Mouse (Mus musculus) CH12.LX (cell line): ENCODE results near the gene Klhdc2. TPM values are rescaled to one million over a fixed set of nuclear protein-coding genes. Genes with fewer than 3 reads are reported as not detected.

ENCODE experiments used
- DNase-seq: peaks from one replicate; pipeline ENCODE4 v3.0.0-alpha.2; 2013; ENCODE audit errors: extremely low read depth
- H3K27ac ChIP-seq: 2 replicates; pipeline ENCODE4 v1.5.1; 2012; ENCODE audit warnings: low read depth, mild to moderate bottlenecking, control low read depth, moderate library complexity; ENCODE audit not compliant: insufficient read depth
- H3K27me3 ChIP-seq: replicated peaks from 2 replicates; pipeline ENCODE3; 2012; ENCODE audit warnings: inconsistent platforms
- H3K36me3 ChIP-seq, 2 experiments: replicated peaks in 1 of 2; 2 replicates each; pipeline versions ENCODE3 to v1.6.1; 2012; ENCODE audit warnings: inconsistent platforms in 1 of 2, low read length in 1 of 2, mild to moderate bottlenecking in 1 of 2, mixed read lengths in 1 of 2, moderate library complexity in 1 of 2; ENCODE audit not compliant: control insufficient read depth in 1 of 2, insufficient read depth in 1 of 2
- H3K4me1 ChIP-seq, 2 experiments: 2 replicates each; pipeline ENCODE4 v1.6.1; 2012; ENCODE audit warnings: inconsistent platforms in 1 of 2, moderate library complexity in 1 of 2; ENCODE audit not compliant: insufficient read depth in 2 of 2, control insufficient read depth in 1 of 2
- H3K4me2 ChIP-seq: 2 replicates; pipeline ENCODE4 v1.6.1; 2012; ENCODE audit warnings: low read depth, mild to moderate bottlenecking, control low read depth; ENCODE audit not compliant: poor library complexity, insufficient read depth, severe bottlenecking
- H3K4me3 ChIP-seq, 3 experiments: fragments of 150-350 bp in 1 of 3; sonication (generic) in 1 of 3; replicated peaks in 1 of 3; 2 replicates each; pipeline versions ENCODE3 to v1.5.1; 2011 to 2012; ENCODE audit warnings: low read depth in 2 of 3, low read length in 2 of 3, mild to moderate bottlenecking in 2 of 3, moderate library complexity in 2 of 3, control low read depth in 1 of 3, improper control_type of control experiment in 1 of 3, inconsistent platforms in 1 of 3, mixed read lengths in 1 of 3; ENCODE audit not compliant: poor library complexity in 1 of 3
- H3K79me2 ChIP-seq: replicated peaks from 2 replicates; pipeline ENCODE4 v1.6.1; 2012; ENCODE audit warnings: mild to moderate bottlenecking, moderate library complexity; ENCODE audit not compliant: control insufficient read depth, poor library complexity, insufficient read depth, severe bottlenecking; ENCODE audit errors: extremely low read depth
- H3K9ac ChIP-seq: 2 replicates; pipeline ENCODE4 v1.6.1; 2012; ENCODE audit warnings: low read depth, mild to moderate bottlenecking, control low read depth, moderate library complexity; ENCODE audit not compliant: insufficient read depth
- H3K9me3 ChIP-seq: replicated peaks from 2 replicates; pipeline ENCODE3; 2012; ENCODE audit warnings: low read length, inconsistent platforms, mixed read lengths
- CHD1 ChIP-seq: IDR thresholded peaks from 2 replicates; pipeline ENCODE4 v1.6.1; 2012; ENCODE audit warnings: low read depth, low read length, improper control_type of control experiment, inconsistent platforms
- E2F4 ChIP-seq: IDR thresholded peaks from 2 replicates; pipeline ENCODE4 v1.6.1; 2011; ENCODE audit warnings: low read depth, low read length, improper control_type of control experiment; ENCODE audit not compliant: insufficient replicate concordance
- EP300 ChIP-seq: IDR thresholded peaks from 2 replicates; pipeline ENCODE4 v1.6.1; 2011; ENCODE audit warnings: low read length, improper control_type of control experiment
- ETS1 ChIP-seq: conservative IDR thresholded peaks from 2 replicates; pipeline ENCODE4 v1.6.1; 2012; ENCODE audit warnings: low read depth, mild to moderate bottlenecking, inconsistent platforms, low read length, improper control_type of control experiment, moderate library complexity
- HCFC1 ChIP-seq: IDR thresholded peaks from 2 replicates; pipeline ENCODE4 v1.6.1; 2012; ENCODE audit warnings: low read depth, mild to moderate bottlenecking, inconsistent platforms, low read length, improper control_type of control experiment
- IRF4 ChIP-seq: IDR thresholded peaks from 2 replicates; pipeline ENCODE4 v1.6.1; 2014; ENCODE audit warnings: low read depth, mild to moderate bottlenecking, inconsistent platforms, low read length, improper control_type of control experiment
- JUN ChIP-seq: IDR thresholded peaks from 2 replicates; pipeline ENCODE4 v1.6.1; 2011; ENCODE audit warnings: low read depth, mild to moderate bottlenecking, low read length, improper control_type of control experiment, moderate library complexity; ENCODE audit not compliant: insufficient read depth
- JUND ChIP-seq: conservative IDR thresholded peaks from 2 replicates; pipeline ENCODE4 v1.6.1; 2011; ENCODE audit warnings: low read depth, low read length, improper control_type of control experiment
- KAT2A ChIP-seq: IDR thresholded peaks from 2 replicates; pipeline ENCODE4 v1.6.1; 2012; ENCODE audit warnings: low read length, improper control_type of control experiment, inconsistent platforms; ENCODE audit not compliant: insufficient replicate concordance
- MAFK ChIP-seq: IDR thresholded peaks from 2 replicates; pipeline ENCODE4 v1.6.1; 2011; ENCODE audit warnings: low read length, improper control_type of control experiment; ENCODE audit not compliant: insufficient replicate concordance
- MXI1 ChIP-seq: IDR thresholded peaks from 2 replicates; pipeline ENCODE4 v1.6.1; 2011; ENCODE audit warnings: mild to moderate bottlenecking, low read depth, low read length, improper control_type of control experiment
- POLR2AphosphoS2 ChIP-seq: IDR thresholded peaks from 2 replicates; pipeline ENCODE4 v1.6.1; 2011; ENCODE audit warnings: low read depth, low read length, improper control_type of control experiment
- RAD21 ChIP-seq: IDR thresholded peaks from 2 replicates; pipeline ENCODE4 v1.6.1; 2011; ENCODE audit warnings: low read depth, mild to moderate bottlenecking, low read length, improper control_type of control experiment, moderate library complexity
- SIN3A ChIP-seq: IDR thresholded peaks from 2 replicates; pipeline ENCODE4 v1.6.1; 2012; ENCODE audit warnings: low read length, improper control_type of control experiment, inconsistent platforms
- SMC3 ChIP-seq: IDR thresholded peaks from 2 replicates; pipeline ENCODE4 v1.6.1; 2011; ENCODE audit warnings: low read depth, low read length, improper control_type of control experiment
- TBP ChIP-seq: conservative IDR thresholded peaks from 2 replicates; pipeline ENCODE4 v1.6.1; 2011; ENCODE audit warnings: low read depth, low read length, improper control_type of control experiment
- TCF12 ChIP-seq: IDR thresholded peaks from 2 replicates; pipeline ENCODE4 v1.6.1; 2014; ENCODE audit warnings: low read depth, mild to moderate bottlenecking, inconsistent platforms, low read length, improper control_type of control experiment
- UBTF ChIP-seq: IDR thresholded peaks from 2 replicates; pipeline ENCODE4 v1.6.1; 2012; ENCODE audit warnings: low read depth, mild to moderate bottlenecking, inconsistent platforms, low read length, improper control_type of control experiment, moderate library complexity
- ZMIZ1 ChIP-seq: IDR thresholded peaks from 2 replicates; pipeline ENCODE4 v1.6.1; 2012; ENCODE audit warnings: low read depth, mild to moderate bottlenecking, inconsistent platforms, low read length, improper control_type of control experiment
- ZNF384 ChIP-seq: IDR thresholded peaks from 2 replicates; pipeline ENCODE4 v1.6.1; 2012; ENCODE audit warnings: low read depth, low read length, improper control_type of control experiment, inconsistent platforms
- dilution Hi-C: fragments of 300-500 bp; cut with MboI; formaldehyde crosslinking; loops from 2 replicates; pipeline ENCODE4 v1.14.3; 2020; ENCODE audit warnings: low sequenced_read_pairs; ENCODE audit not compliant: extremely low pct_unique_long_range_greater_than_20kb, extremely low pct_ligation_motif_present
- in situ Hi-C: fragments of 300-500 bp; cut with MboI; formaldehyde crosslinking; loops from 3 replicates; pipeline ENCODE4 v1.14.3; 2019; ENCODE audit warnings: low sequenced_read_pairs, low pct_ligation_motif_present, low pct_unique_long_range_greater_than_20kb, mixed read lengths
- polyA plus RNA-seq: library from polyadenylated mRNA; unstranded; fragments of >175 nt; gene quantifications from 2 replicates; pipeline ENCODE4 v1.2.1, GENCODE M21; 2012; ENCODE audit warnings: low read depth; ENCODE audit not compliant: insufficient read length
- total RNA-seq, 2 experiments: library from RNA; depleted of rRNA; stranded (reverse); fragments of 300-350 nt in 1 of 2; fragments of >200 nt in 1 of 2; gene quantifications; 2 replicates each; pipeline ENCODE4 v1.2.3; 2012 to 2014

The Klhdc2 gene
- total and polyA plus RNA-seq, 3 experiments, result 81.8 to 280 (median 103) TPM

GRCm38 (mm10) chr12:69306333-69306732, 9.9 kb downstream of the Klhdc2 start:
- no peaks in the 10 kb centered on the region for H3K4me1 ChIP-seq
- dilution Hi-C loops, result no loop called here
- H3K9ac ChIP-seq, result no peak overlapping the region

GRCm38 (mm10) chr12:69309659-69310058, 13.2 kb downstream of the Klhdc2 start:
- dilution Hi-C loops, result no loop called here
- H3K27ac ChIP-seq, result no peak overlapping the region
- in situ Hi-C loops, result no loop called here
- no peaks in the 10 kb centered on the region for H3K79me2 ChIP-seq
- no peak overlapping the region for H3K4me3 ChIP-seq
- H3K9ac ChIP-seq, result no peak overlapping the region
- H3K36me3 ChIP-seq, result peaks cover 73 to 88% of the 10 kb centered on the region in 2 experiments
- no peak for DNase-seq
- H3K4me2 ChIP-seq, result no peak overlapping the region
- peaks cover 0 to 3% of the 10 kb centered on the region in 2 experiments; a peak in 1 of 4 replicates for H3K4me1 ChIP-seq
- H3K9me3 ChIP-seq, result no peaks in the 10 kb centered on the region
- H3K27me3 ChIP-seq, result no peaks in the 10 kb centered on the region
- TF ChIP-seq JUN (no peak), ZMIZ1 (peak; percentile 46; the same call in 1 of the 2 replicates)

More at GRCm38 (mm10) chr12:69306333-69306732, 9.9 kb downstream of the Klhdc2 start:
- no peak for TF ChIP-seq SIN3A
- TF ChIP-seq MAFK, result no peak
- TF ChIP-seq CHD1, result no peak
- TF ChIP-seq TBP, result no peak
- no peak for TF ChIP-seq KAT2A
- TF ChIP-seq HCFC1, result no peak
- no peak for TF ChIP-seq MXI1
- TF ChIP-seq UBTF, result no peak
- TF ChIP-seq SMC3, result no peak
- no peaks in the 10 kb centered on the region for H3K79me2 ChIP-seq
- no peaks in the 10 kb centered on the region for H3K27me3 ChIP-seq
- no peaks in the 10 kb centered on the region for H3K9me3 ChIP-seq
- no peak overlapping the region for H3K4me2 ChIP-seq
- DNase-seq, result no peak
- no peak overlapping the region for H3K4me3 ChIP-seq
- H3K27ac ChIP-seq, result no peak overlapping the region
- H3K36me3 ChIP-seq, result peaks cover 78 to 94% of the 10 kb centered on the region in 2 experiments
- in situ Hi-C loops, result no loop called here

GRCm38 (mm10) chr12:69318431-69318830, 21.9 kb downstream of the Klhdc2 start:
- no peaks in the 10 kb centered on the region for H3K9me3 ChIP-seq
- H3K27me3 ChIP-seq, result no peaks in the 10 kb centered on the region
- TF ChIP-seq UBTF (no peak), JUND (no peak), SMC3 (no peak), MXI1 (no peak), SIN3A (no peak), ETS1 (no peak), POLR2AphosphoS2 (no peak), EP300 (no peak), E2F4 (no peak), ZNF384 (no peak), IRF4 (no peak), RAD21 (no peak), TCF12 (no peak)
- H3K79me2 ChIP-seq, result no peaks in the 10 kb centered on the region
- no peak overlapping the region for H3K4me3 ChIP-seq
- H3K4me1 ChIP-seq, result no peaks in the 10 kb centered on the region
- H3K9ac ChIP-seq, result no peak overlapping the region
- dilution Hi-C loops, result no loop called here
- no peak for DNase-seq
- H3K36me3 ChIP-seq, result peaks cover 51 to 81% of the 10 kb centered on the region in 2 experiments
- no peak overlapping the region for H3K4me2 ChIP-seq
- in situ Hi-C loops, result no loop called here
- H3K27ac ChIP-seq, result no peak overlapping the region
